Mouse (Mus musculus): ENCODE measurements around the gene Ccl27a.
"Not testable (repeated sequence)": the region's sequence is repeated elsewhere in the genome, so short reads cannot be mapped to it uniquely, and the experiment has no call there.

GRCm38 (mm10) chr4:41783197-41783596, 9.2 kb upstream of the Ccl27a start:
- TF ChIP-seq POLR2A (IDR thresholded peaks at IDR 0.05; ENCODE audit: borderline replicate concordance, control insufficient read depth, low read depth, low read length); CTCF (IDR thresholded peaks at IDR 0.05; ENCODE audit: control insufficient read depth, insufficient read depth, low read length): not testable (repeated sequence)
